Mouse (Mus musculus) liver, embryonic 14.5 days (tissue): ENCODE results near the gene Gpr153. TPM values are rescaled to one million over a fixed set of nuclear protein-coding genes. Genes with fewer than 3 reads are reported as not detected.

Source experiments
- ATAC-seq: fragments of 200-750 bp; cut with Nextera tagmentation; 2 replicates; pipeline ENCODE4 v1.8.0; 2017; ENCODE audit warnings: moderate number of reproducible peaks, mild to moderate bottlenecking, moderate library complexity; ENCODE audit not compliant: insufficient read depth
- DNase-seq, 3 experiments: peaks; one replicate each; pipeline ENCODE4 v3.0.0-alpha.2; 2012 to 2013; ENCODE audit warnings: low read depth in 3 of 3, low spot score in 3 of 3
- H3K27ac ChIP-seq: fragments of 300-500 bp; sonication (generic); 2 replicates; pipeline ENCODE4 v1.5.1; 2014; ENCODE audit warnings: moderate library complexity, mild to moderate bottlenecking, control low read depth, inconsistent platforms
- H3K27me3 ChIP-seq: fragments of 300-500 bp; sonication (generic); 2 replicates; pipeline ENCODE4 v1.6.1; 2014; ENCODE audit warnings: mild to moderate bottlenecking, low read length, moderate library complexity; ENCODE audit not compliant: control insufficient read depth, insufficient read depth
- H3K36me3 ChIP-seq: fragments of 300-500 bp; sonication (generic); replicated peaks from 2 replicates; pipeline ENCODE4 v1.6.1; 2014; ENCODE audit warnings: low read depth; ENCODE audit not compliant: control insufficient read depth, insufficient read depth
- H3K4me1 ChIP-seq, 2 experiments: fragments of 200-500 bp in 1 of 2; fragments of 300-500 bp in 1 of 2; sonication (generic) in 1 of 2; replicated peaks; 2 replicates each; pipeline ENCODE4 v1.6.1; 2012 to 2014; ENCODE audit warnings: antibody characterized with exemption in 1 of 2, inconsistent platforms in 1 of 2, low read length in 1 of 2; ENCODE audit not compliant: control insufficient read depth in 2 of 2, insufficient read depth in 2 of 2
- H3K4me2 ChIP-seq: fragments of 300-500 bp; sonication (generic); 2 replicates; pipeline ENCODE4 v1.6.1; 2014; ENCODE audit warnings: low read depth, mild to moderate bottlenecking, control low read depth, moderate library complexity
- H3K4me3 ChIP-seq, 2 experiments: fragments of 200-500 bp in 1 of 2; fragments of 300-500 bp in 1 of 2; sonication (generic) in 1 of 2; 2 replicates each; pipeline ENCODE4 v1.5.1; 2012 to 2014; ENCODE audit warnings: low read depth in 2 of 2, low read length in 2 of 2, mild to moderate bottlenecking in 2 of 2, control low read depth in 1 of 2, inconsistent platforms in 1 of 2, moderate library complexity in 1 of 2; ENCODE audit not compliant: insufficient read depth in 1 of 2
- H3K9ac ChIP-seq: fragments of 300-500 bp; sonication (generic); replicated peaks from 2 replicates; pipeline ENCODE4 v1.6.1; 2014; ENCODE audit warnings: mild to moderate bottlenecking, control low read depth, moderate library complexity
- H3K9me3 ChIP-seq: fragments of 300-500 bp; sonication (generic); 2 replicates; pipeline ENCODE4 v1.6.1; 2016; ENCODE audit warnings: low read length, mixed read lengths; ENCODE audit not compliant: control insufficient read depth
- CTCF ChIP-seq: IDR thresholded peaks from 2 replicates; pipeline ENCODE4 v1.5.1; 2016; ENCODE audit warnings: antibody characterized with exemption, low read depth, control low read depth
- EP300 ChIP-seq: IDR thresholded peaks from 2 replicates; pipeline ENCODE4 v1.6.1; 2016; ENCODE audit warnings: antibody characterized with exemption, low read depth
- WGBS: fragments of 180-500 bp; shearing (Covaris S2); extraction: QIAGEN DNeasy Blood & Tissue Kit; methylation state at CpG from one replicate; pipeline ENCODE4 v1.1.7; 2014; ENCODE audit not compliant: insufficient replicate concordance; 5-methylcytosine and 5-hydroxymethylcytosine counted together
- polyA plus RNA-seq, 2 experiments: library from polyadenylated mRNA; depleted of rRNA in 1 of 2; stranded (reverse) in 1 of 2; unstranded in 1 of 2; fragments of >200 nt; fragmentation: Nextera tagmentation in 1 of 2; extraction: Ambion mirVana in 1 of 2; gene quantifications; 2 replicates each; pipeline versions ENCODE4 v1.2.1 to v1.2.3; 2012 to 2014

Gene Gpr153
- polyA plus RNA-seq, 2 experiments, result 0.58 to 1.2 TPM

DNA sequence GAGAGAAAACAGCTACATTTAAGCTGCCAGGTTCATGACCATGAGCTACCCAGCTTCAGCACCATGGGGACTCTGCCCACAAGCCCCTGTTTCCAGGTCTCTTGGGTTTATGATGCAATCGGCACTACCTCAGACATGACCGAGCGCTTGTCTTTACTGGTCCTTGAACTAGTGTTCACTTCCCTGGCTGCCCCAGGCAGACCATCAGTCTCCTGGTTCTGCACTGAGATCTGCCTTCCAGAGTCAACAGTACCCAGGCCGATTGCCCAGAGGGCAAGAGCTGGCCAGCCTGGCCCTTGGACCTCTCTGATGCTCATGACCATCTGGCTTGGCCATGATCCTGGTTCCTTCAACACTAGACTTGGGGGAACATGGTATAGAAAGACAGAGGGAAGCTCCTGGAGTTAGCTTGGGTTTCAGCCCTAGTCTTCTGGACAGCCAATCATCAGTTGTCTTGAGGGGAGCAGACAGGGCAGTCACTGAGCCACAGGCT, 41.6 kb upstream of the Gpr153 start:
- H3K9ac ChIP-seq, result no peak overlapping the region
- no peaks in the 10 kb centered on the region for H3K4me1 ChIP-seq
- 74% methylated on average over 4 of the region's 4 CpGs for WGBS
- no peak overlapping the region for H3K4me2 ChIP-seq
- H3K27ac ChIP-seq, result no peak overlapping the region
- no peaks in the 10 kb centered on the region for H3K36me3 ChIP-seq
- no peak for DNase-seq
- H3K4me3 ChIP-seq, result no peak overlapping the region
- ATAC-seq, result no peak
- H3K27me3 ChIP-seq, result no peaks in the 10 kb centered on the region
- TF ChIP-seq CTCF (no peak), EP300 (no peak)
- H3K9me3 ChIP-seq, result no peaks in the 10 kb centered on the region

GRCm38 (mm10) chr4:152239974-152240373, 34.1 kb upstream of the Gpr153 start:
- no peak overlapping the region for H3K4me2 ChIP-seq
- no peak overlapping the region for H3K9ac ChIP-seq
- no peaks in the 10 kb centered on the region for H3K27me3 ChIP-seq
- no peaks in the 10 kb centered on the region for H3K9me3 ChIP-seq
- 57% methylated on average over 4 of the region's 4 CpGs for WGBS
- no peaks in the 10 kb centered on the region for H3K4me1 ChIP-seq
- DNase-seq (no peak), ATAC-seq (no peak)
- no peak overlapping the region for H3K4me3 ChIP-seq
- no peaks in the 10 kb centered on the region for H3K36me3 ChIP-seq
- TF ChIP-seq CTCF (no peak), EP300 (no peak)
- H3K27ac ChIP-seq, result no peak overlapping the region

DNA sequence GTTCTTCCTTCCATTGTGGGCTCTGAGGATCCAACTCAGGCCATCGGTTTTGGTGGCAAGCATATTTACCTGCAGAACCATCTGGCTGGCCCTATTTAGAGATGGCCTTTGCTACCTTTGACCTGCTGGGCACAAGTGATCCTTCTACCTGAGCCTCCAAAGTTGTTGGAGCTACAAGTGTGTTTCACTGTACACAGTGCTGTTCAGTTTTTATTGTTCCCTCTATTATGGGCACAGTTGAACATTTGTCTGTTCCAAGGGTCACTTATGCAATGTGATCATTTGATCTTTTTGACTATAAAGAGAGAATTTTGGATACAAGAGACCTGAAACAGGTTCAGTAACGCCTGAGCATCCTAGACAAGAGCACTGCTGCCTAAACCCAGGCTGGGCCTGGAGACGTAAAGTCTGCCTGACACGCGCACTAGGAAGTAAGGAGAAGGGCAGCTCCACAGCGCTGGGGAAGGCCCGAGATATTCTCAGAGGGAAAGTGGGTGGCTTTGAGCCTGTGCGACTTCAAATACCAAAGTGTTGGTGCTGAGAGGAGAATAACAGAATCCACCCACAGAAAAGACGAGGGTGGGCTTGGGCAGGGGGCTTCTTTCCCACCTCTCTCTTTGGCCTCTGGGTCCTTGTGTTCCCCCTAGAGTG, 30.7 kb upstream of the Gpr153 start:
- no peak overlapping the region for H3K4me2 ChIP-seq
- DNase-seq (no peak), ATAC-seq (no peak)
- H3K9ac ChIP-seq, result no peak overlapping the region
- H3K36me3 ChIP-seq, result no peaks in the 10 kb centered on the region
- no peaks in the 10 kb centered on the region for H3K9me3 ChIP-seq
- H3K4me3 ChIP-seq, result no peak overlapping the region
- no peaks in the 10 kb centered on the region for H3K4me1 ChIP-seq
- H3K27me3 ChIP-seq, result no peaks in the 10 kb centered on the region
- TF ChIP-seq EP300, result no peak
- TF ChIP-seq CTCF, result no peak
- H3K27ac ChIP-seq, result no peak overlapping the region
- WGBS, result 74% methylated on average over 9 of the region's 9 CpGs

- Histone ChIP-seq H3K4me1 (no peaks in the 10 kb centered on the region), H3K9ac (no peak overlapping the region), H3K36me3 (no peaks in the 10 kb centered on the region), H3K4me3 (no peak overlapping the region), H3K27ac (no peak overlapping the region), H3K27me3 (no peaks in the 10 kb centered on the region), H3K9me3 (no peaks in the 10 kb centered on the region), H3K4me2 (no peak overlapping the region)
- ATAC-seq (no peak), DNase-seq (no peak)
- WGBS, result 64% methylated on average over 8 of the region's 8 CpGs
- TF ChIP-seq EP300, result no peak
- no peak for TF ChIP-seq CTCF
Measured at GRCm38 (mm10) chr4:152243969-152244368, 30.1 kb upstream of the Gpr153 start.

DNA sequence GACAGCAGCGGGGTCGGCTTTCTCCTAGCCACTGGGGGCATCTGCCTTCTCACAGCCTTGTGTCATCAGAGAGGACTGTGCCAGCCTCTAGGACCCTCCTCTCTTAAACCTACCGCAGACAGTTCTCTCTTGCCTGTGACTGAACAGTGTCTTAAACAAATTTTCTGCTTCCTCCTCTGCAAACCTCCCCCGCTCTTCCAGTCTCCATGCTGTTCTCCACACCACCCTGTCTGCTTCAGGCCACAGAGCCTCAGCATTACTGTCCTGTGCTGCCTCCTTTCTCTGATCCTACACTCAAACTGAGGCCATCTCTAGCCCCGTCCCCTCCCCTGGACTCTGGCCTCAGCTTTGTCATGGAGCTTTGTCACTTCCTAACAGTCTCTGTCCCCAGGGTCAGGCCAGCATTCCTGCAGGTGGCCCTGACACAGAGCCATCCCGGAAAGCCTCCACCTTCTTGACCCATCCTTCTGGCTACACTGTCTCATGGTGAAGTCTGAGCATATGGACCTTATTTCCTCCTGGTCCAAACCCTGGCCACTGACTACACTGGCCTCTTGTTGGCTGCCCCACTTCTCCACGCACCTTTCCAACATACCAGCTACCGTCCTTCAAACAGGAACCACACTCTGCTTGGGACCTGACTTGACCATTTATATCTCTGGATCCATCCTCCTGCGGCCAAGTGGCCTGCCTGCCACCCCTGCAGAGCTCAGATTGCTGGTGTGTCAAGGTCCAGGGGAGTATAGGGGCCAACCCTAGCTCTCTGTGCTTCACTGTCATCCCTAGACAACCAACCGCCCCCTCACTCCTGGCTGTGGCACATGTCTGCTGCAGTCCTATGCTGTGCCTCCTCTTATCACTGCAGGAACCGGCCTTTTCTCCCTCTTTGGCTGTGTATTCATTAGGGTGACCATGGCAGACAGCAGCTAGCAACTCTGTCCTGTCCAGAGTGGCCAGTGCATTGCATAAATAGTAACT, 29.2 kb upstream of the Gpr153 start:
- no peaks in the 10 kb centered on the region for H3K9me3 ChIP-seq
- no peak overlapping the region for H3K4me3 ChIP-seq
- DNase-seq (no peak), ATAC-seq (no peak)
- 66% methylated on average over 11 of the region's 11 CpGs for WGBS
- no peaks in the 10 kb centered on the region for H3K4me1 ChIP-seq
- H3K27me3 ChIP-seq, result no peaks in the 10 kb centered on the region
- no peak overlapping the region for H3K9ac ChIP-seq
- H3K27ac ChIP-seq, result no peak overlapping the region
- TF ChIP-seq EP300, result no peak
- no peak for TF ChIP-seq CTCF
- H3K36me3 ChIP-seq, result no peaks in the 10 kb centered on the region
- H3K4me2 ChIP-seq, result no peak overlapping the region
